Mouse (Mus musculus) mature B cell (primary cell): ENCODE results near the gene Ppp2r5d.

Experiments
- in situ Hi-C: fragments of 300-500 bp; cut with MboI; formaldehyde crosslinking; loops from 2 replicates; pipeline ENCODE4 v1.14.3; 2019

Ppp2r5d gene

GRCm38 (mm10) chr17:46644916-46645475 is 59.9 kb downstream of the Ppp2r5d start:
- in situ Hi-C loops = no loop called here

DNA sequence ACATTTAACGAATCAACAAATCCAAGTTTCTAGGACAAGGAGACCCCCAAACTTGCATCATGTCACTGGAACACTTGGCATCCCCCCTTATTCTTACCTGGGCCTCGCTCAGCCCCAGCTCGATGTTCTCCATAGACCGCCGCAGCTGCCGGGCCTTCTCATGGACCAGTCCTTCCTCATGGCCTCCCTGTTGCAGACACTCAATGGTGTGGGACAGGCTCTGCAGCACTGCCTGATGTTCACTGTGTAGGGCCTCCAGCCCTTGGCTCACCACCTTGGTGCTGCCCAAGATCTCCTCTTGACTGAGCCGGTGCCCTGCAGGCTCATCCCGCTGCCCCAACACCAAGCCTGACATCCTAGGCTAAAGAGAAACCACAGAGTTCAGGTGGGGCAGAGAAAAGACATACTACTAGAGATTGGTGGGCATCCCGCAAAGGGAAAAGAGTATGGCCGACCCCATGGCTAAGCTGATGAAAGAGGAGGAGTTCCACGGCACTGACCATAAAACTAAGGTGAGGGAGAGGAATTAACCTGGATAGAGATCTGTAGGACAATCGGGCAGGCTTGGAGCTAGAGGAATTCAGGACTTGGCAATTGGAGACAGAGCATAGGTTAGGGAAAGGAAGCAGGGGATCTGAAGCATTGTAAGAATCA is 60.6 kb downstream of the Ppp2r5d start:
- in situ Hi-C loops = no loop called here

DNA sequence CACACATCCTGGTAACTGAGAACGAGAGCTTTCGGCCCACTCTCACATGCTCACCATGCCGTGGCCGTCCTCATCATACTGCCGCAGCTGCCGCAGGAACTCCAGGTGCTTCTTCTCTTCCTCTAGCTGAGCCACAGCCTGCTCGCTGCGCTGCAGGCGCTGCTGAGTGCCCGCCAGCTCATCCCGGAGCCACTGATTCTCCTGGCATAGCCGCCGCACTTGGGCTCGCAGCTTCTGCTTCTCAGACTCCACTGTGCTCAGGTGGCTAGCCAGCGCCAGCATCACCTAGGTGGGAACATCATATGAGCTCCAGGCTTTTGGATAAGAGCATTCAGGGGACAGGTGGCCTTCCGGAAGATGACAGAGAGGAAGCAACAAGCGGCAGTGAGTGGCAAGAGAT is 62.9 kb downstream of the Ppp2r5d start:
- in situ Hi-C loops = no loop called here

- in situ Hi-C loops = no loop called here
Measured at GRCm38 (mm10) chr17:46639929-46640328, 65.0 kb downstream of the Ppp2r5d start.

GRCm38 (mm10) chr17:46636831-46637523 is 67.9 kb downstream of the Ppp2r5d start:
- in situ Hi-C loops = no loop called here
